ENCODE assay signal across 27 mouse cellular contexts in genomic region chr4:44948314-44948713, GRCm38 (mm10).
"Had no signal": no experiment of that assay in that cellular context is flagged by ENCODE, and none has a peak within 500 bp of the region (broad histone marks: within the 10 kb centered on the region; RNA-seq: fewer than 3 reads in every experiment).

No protein-coding gene starts in this region.

- H3K4me1 ChIP-seq: heart, embryonic 13.5 days; heart, embryonic 15.5 days; hindbrain, embryonic 15.5 days; limb, embryonic 13.5 days; limb, embryonic 15.5 days; liver, embryonic 12.5 days had no signal

- H3K27ac ChIP-seq: heart, adult 2 months; heart, embryonic 13.5 days; heart, embryonic 15.5 days; hindbrain, embryonic 13.5 days; hindbrain, embryonic 15.5 days; hindbrain, postnatal 0 days; kidney, embryonic 15.5 days; kidney, postnatal 0 days; limb, embryonic 13.5 days; limb, embryonic 15.5 days; liver, embryonic 12.5 days; liver, embryonic 14.5 days had no signal

- ATAC-seq: hindbrain, postnatal 0 days; intestine, embryonic 16.5 days; liver, embryonic 12.5 days had no signal

- H3K4me3 ChIP-seq: heart, adult 2 months; heart, embryonic 13.5 days; heart, embryonic 15.5 days; hindbrain, embryonic 13.5 days; hindbrain, embryonic 15.5 days; kidney, embryonic 15.5 days; limb, embryonic 13.5 days; limb, embryonic 15.5 days; liver, embryonic 12.5 days had no signal

- H3K9ac ChIP-seq: heart, embryonic 13.5 days; heart, embryonic 15.5 days; hindbrain, embryonic 13.5 days; hindbrain, embryonic 15.5 days; kidney, embryonic 15.5 days; limb, embryonic 13.5 days; limb, embryonic 15.5 days; liver, embryonic 12.5 days; liver, embryonic 14.5 days had no signal

- H3K4me2 ChIP-seq: heart, embryonic 11.5 days; heart, embryonic 13.5 days; heart, embryonic 15.5 days; hindbrain, embryonic 13.5 days; hindbrain, embryonic 15.5 days; kidney, embryonic 15.5 days; limb, embryonic 13.5 days; limb, embryonic 15.5 days; liver, embryonic 12.5 days had no signal

- DNase-seq: gastrocnemius, postnatal 14 days; gastrocnemius, postnatal 36 days; heart, adult 11 months; heart, adult 2 months; heart, postnatal 14 days; heart, postnatal 36 days; kidney, adult 11 months; kidney, adult 2 months; kidney, adult 9 months; kidney, postnatal 14 days; kidney, postnatal 36 days; layer of hippocampus, adult 9-11 months; layer of hippocampus, postnatal 36 days; left cerebral cortex, postnatal 4 days had no signal

- H3K36me3 ChIP-seq: heart, embryonic 13.5 days; heart, embryonic 15.5 days; hindbrain, embryonic 13.5 days; hindbrain, embryonic 15.5 days; kidney, embryonic 15.5 days; limb, embryonic 13.5 days; limb, embryonic 15.5 days; liver, embryonic 12.5 days had no signal

- H3K27me3 ChIP-seq: heart, embryonic 13.5 days; heart, embryonic 15.5 days; hindbrain, embryonic 13.5 days; hindbrain, embryonic 15.5 days; kidney, embryonic 15.5 days; limb, embryonic 13.5 days; limb, embryonic 15.5 days had no signal

- H3K9me3 ChIP-seq: heart, embryonic 13.5 days; heart, embryonic 15.5 days; hindbrain, embryonic 13.5 days; hindbrain, embryonic 15.5 days; kidney, embryonic 15.5 days; limb, embryonic 13.5 days; limb, embryonic 15.5 days; liver, embryonic 12.5 days had no signal
